Mouse (Mus musculus): ENCODE results near the gene Lmo2. TPM values are rescaled to one million over a fixed set of nuclear protein-coding genes. Genes with fewer than 3 reads are reported as not detected.
A peak's percentile ranks its signal among the peaks of the same experiment; 100 is the strongest.

Gene Lmo2
- total RNA-seq (2021): 10 to 100 TPM; 19.8 to 25.5 TPM
- long read RNA-seq, experiment 1, transcript Lmo2-204 (4 exons, 848 nt): minor isoform, 5 of 24 reads
- long read RNA-seq, experiment 1, transcript Lmo2-202 (3 exons, 1,706 nt): major isoform, 9 of 24 reads
- long read RNA-seq, experiment 1, transcript Lmo2-203 (4 exons, 1,654 nt): major isoform, 9 of 24 reads
- long read RNA-seq, experiment 1, partial matches to known transcripts: 0 of 24 reads
- long read RNA-seq, experiment 1, other reads (novel, unspliced or antisense): 1 of 24 reads
- long read RNA-seq, experiment 2, transcript Lmo2-204 (4 exons, 848 nt): major isoform, 10 of 32 reads
- long read RNA-seq, experiment 2, transcript Lmo2-202 (3 exons, 1,706 nt): minor isoform, 9 of 32 reads
- long read RNA-seq, experiment 2, transcript Lmo2-203 (4 exons, 1,654 nt): minor isoform, 8 of 32 reads
- long read RNA-seq, experiment 2, partial matches to known transcripts: 0 of 32 reads
- long read RNA-seq, experiment 2, other reads (novel, unspliced or antisense): 5 of 32 reads

DNA sequence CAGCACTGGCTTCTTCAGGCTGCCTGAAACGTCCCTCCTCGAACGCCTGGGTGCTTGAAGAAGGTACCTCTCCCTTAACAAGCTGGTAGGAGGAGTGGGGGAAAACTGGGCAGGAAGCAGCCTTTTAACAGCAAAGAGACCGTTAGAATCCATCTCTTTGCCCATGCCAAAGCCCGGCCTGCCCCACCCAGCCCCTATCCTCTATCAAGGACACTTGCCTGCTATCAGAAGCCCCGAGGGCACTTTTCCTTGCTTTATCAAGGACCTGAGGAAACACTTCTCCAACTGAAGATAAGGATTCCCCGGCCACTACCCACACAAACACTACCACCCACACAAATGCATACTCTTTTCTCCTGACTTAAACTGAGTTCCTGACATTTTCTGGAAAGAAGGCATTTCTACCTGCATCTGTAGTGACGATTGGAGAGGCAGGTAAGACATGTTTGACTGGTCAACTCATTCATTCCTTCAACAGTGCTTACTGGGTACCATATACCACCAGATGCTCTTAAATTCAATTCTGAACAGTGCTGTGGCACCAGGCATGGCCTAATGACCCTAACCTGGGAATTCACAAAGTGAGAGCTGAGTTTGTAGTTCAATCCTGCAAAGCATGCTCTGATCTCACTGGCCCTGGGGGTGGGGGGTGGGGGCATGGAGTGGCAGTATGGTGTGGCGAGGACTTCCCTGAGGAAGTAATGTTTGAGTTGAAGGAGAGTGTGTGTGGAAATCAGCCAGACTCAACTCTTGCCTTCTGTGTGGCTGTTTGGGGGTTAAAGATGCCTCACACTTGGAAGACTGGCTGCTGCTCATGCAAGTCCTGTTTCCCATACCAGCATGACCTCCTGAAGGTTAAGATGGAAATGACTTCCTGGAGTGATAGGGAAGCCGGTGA is at the start of gene Lmo2:
Gene Lmo2 (plus strand): TSS at position 338 of the 898 bp plus-strand sequence.
- no peak for DNase-seq (ENCODE audit: low spot score in 2 of 2)

DNA sequence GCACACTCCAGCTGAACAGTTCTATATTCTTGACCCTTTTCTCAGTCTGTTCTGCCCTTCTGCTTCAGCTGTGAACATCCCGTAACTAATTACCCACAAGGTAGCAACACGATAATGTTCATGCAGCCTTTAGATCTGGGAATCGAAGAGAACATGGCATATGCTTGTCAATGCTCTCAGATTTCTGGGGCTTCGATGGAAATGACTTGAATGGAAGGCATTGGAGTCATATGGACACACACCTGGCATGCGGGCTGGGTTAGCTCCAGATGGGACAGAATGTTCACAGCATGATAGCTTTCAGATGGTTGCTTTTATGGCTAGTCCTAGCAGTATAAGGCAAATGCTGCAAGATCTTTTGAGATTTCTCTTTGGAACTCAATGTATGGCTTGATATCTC is 47.2 kb upstream of the Lmo2 start:
- no peak for DNase-seq (ENCODE audit: low spot score in 2 of 2)

DNA sequence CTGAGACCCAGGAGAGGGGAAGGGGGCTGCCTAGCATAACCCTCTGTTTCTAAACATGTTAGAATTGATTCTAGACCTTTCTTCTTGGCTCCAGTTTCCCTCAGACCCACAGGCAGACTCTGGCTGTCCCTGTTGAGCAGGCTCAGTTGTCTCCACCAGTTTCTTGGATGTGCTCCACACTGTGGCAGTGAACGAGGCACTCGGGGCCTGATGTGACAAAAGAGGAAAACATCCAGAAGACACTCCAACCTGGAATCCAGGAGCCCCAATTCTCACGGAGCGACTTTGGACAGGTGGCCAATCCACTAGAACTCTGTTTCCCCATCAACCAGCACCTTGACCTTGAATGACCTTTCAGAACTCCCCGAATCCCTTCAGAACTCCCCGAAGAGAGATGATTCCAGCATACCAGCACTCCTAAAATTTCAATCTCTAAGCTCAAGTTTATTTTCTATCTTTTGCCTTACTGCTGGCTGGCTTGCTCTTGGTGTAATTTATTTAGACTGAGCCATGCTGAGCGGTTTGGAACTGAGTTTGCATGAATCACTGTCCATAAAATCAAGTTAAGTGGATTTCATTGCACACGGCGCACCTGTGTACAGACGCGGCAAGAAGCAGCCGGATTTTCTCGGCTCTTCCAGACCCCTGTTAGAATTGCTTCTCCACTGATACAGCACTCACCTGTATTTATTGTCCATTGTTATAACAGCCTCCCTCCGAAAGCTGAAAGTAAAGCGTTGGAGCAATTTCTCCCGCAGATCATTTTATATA is 45.1 kb upstream of the Lmo2 start:
- no peak for DNase-seq (ENCODE audit: low spot score in 2 of 2)

DNA sequence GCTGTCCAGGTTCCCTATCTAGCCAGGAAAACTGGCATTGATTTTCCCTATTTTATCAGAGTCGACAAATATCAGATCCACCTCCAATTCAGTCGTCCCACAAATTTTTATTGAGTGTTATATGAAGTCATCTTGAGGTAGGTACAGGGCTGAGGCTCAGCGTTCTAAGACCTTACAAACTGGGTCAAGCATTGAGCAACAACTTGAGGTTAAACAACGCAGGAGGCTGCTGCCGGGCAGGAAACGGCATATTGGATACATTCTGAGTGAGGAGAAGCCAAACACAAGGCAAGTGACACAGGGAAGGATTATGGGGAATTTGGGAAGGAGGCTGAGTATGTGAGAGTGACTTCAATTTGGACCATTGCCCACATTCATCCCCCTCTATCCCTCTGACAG is 44.5 kb upstream of the Lmo2 start:
- no peak for DNase-seq (ENCODE audit: low spot score in 2 of 2)

DNA sequence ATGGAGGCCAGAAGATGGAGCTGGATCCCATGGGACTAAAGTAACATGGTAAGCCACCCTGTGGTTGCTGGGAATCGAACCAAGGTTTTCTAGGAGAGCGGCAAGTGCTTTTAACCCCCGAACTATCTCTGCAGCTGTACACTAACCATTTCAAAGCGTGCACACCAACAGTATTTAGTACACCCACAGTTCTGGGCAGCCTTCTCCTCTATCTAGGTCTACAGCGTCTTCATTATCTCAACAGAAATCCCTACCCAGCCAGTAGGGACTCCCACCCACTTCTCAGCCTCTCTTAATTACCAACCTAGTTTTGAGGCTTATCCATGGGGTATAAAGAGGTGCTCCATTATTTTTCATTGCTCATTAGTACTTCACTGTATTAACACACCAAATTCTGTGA is 41.7 kb upstream of the Lmo2 start:
- DNase-seq (ENCODE audit: low spot score in 2 of 2): no peak

DNA sequence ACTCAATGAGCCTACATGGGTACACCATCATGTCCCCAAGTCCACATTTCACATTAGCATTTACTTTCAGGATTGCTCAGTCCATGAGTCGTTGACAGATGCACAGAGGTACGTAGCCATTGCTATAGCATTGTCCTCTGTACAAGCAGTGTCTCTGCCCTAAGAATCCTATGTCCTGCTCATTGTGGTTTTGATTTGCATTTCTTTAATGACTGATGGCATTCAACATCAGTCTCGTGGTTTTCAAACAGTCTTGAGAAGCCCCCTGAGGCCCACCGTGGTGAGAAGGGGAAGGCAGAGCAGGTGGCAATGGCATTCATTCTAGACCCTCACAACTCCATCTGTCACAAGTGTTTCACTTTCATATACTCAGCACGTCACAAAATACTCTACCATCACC is 40.4 kb upstream of the Lmo2 start:
- DNase-seq (ENCODE audit: low spot score in 2 of 2): no peak

DNA sequence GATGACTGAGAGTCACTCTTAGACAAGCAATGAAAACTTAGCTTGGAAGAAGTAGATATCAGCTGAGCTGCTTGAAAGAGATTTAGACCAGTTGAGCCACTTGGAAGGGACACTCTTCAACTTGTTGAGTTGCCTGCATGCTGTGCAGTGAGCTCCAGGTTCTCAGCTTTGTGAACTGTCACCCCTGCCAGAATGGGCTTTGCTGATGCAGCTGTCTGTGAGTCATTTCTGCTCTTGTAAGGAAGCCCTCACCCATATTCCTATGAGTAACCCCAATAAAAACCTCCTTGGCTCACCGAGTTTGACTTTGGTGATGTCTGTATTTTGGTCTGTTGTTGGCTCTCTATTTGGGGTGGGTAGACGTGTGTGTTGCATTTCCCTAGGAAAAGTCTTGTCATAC is 39.4 kb upstream of the Lmo2 start:
- no peak for DNase-seq (ENCODE audit: low spot score in 2 of 2)

DNA sequence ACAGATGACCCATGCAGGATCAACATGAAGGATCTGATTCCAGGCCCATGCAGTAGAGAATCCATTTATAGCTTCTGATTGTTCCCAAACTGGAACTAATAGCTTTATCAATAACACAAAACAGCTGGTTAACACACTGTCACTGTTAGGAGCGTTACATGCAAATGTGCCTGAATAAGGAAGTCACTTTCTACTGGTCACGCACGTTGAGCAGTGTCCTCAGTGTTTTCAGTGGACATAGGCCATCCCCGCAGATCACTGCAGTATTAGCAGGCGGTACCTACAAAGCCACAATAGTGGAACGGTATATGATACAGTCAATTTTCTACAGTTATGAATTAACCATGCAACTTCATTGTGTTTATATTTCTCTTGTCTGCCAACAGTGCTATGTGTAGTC is 38.3 kb upstream of the Lmo2 start:
- no peak for DNase-seq (ENCODE audit: low spot score in 2 of 2)

DNA sequence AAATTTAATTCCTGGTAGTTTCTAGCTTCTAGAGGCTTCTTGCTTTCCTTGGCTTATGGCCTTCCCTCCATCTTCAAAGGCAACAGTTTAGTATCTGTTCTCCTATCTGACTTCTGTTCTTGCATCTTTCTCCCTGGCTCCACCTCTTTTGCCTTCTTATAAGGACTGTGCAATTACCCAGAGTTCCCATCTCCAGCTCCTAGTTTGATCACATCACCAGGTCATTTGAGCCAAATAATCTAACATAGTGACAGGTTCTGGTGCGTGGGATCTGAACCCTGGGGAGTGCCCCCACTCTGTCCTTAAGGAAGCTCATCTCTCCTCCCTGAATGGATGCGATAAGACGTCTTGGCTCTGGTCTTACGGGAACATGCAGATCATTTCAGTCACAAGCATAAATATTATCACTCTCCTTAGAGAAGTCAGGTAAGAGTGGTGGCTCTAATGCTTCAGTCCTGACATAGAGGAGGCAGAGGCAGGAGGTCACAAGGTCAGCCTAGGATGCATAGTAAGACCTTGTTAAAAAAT is 31.1 kb upstream of the Lmo2 start:
- no peak for DNase-seq (ENCODE audit: low spot score in 2 of 2)

DNA sequence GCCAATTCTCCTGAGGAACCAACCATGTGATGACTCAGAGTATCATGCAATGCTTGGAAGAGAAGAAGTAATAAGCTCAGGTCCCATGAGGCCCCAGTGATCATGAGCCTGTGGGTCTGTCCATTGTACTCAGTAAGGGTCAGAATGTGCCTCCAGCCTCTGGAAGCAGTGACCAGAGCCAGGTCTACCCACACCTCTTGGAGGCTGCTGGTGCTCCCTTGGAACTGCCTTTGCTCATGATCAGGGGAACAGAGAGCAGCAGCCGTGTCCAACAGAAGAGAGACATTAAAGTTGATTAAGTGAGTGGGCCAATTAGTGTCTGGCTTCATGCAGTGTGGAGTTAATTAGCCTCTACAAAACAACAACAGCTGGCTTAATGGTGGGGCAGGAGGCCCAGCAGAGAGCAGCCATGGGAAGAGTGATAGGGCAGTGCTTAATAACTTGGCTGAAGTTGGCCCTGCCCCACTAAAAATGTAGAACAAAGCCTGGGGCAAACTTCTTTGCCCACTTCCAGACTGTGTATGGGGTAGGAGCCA is 30.1 kb upstream of the Lmo2 start:
- DNase-seq (ENCODE audit: low spot score in 2 of 2): peak in 1 of 2 experiments; percentile 51

DNA sequence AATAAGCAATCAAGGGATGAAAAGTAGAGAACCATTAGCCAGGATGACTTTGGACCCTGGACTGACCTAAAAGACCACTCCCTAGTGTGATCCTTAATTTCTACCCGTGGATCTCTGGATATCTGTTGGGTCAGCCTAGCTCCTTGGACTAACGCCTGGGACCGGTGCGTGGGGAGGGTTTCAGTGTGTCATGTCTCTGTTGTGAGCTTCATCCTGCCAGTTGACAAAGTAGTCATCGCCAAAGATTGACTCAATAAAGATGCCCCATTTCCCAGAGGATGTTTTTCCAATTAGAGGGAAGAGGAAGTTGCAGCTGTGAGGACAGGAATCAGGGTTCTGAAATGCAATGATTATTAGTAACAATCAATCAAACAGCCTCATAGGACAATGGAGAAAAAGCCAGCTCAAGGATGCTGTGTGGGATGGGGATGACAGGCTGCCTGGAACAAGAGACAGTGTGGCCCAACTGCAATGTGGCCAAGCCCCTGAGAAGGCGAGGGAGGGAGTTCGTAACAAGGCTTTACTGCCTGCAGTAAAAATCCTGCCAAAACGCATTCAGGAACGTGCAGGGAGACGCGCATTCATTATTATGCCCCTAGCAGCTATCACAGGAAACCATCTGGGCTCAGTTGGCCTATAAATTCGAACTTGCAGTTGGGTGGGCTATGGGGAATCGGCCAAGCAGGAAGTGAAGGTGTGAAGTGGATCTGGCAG is 27.3 kb upstream of the Lmo2 start:
- peak; percentile 25 to 69 for DNase-seq (ENCODE audit: low spot score in 2 of 2)

DNA sequence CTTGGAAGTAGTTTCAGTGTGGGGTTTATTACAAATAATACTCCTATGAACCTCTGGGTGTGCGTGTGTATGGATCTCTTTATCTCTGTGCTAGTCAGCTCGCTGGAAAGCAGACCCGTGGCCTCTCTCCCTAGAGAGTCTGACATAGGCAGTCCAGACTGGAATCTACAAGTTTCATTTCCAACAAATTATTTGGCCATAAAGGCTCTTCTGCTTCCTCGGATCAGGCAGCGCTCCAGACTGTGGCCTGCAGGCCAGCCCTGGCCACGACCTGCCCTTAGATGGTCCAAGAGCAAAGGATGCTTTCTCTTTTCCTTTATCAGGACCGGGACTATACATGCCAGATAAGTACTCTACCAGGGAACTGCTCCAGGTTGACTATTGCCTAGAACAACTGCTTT is 26.3 kb upstream of the Lmo2 start:
- no peak for DNase-seq (ENCODE audit: low spot score in 2 of 2)

DNA sequence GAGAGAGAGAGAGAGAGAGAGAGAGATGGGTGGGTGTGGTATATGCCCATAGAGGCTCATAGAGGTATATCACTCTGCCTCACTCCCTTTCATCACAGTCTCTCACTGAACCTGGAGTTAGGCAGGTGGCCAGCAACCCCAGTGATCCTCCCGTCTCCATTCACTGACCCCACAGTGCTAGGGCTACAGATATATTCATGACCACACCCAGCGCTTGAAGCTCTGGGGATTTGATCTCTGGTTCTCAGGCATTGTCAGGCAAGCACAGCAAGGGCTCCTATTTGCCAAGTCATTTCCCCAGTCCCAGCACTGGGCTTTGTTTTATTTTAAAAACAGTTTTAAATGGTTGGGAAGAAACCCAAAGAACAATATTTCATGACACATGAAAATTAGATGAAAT is 25.8 kb upstream of the Lmo2 start:
- no peak for DNase-seq (ENCODE audit: low spot score in 2 of 2)

DNA sequence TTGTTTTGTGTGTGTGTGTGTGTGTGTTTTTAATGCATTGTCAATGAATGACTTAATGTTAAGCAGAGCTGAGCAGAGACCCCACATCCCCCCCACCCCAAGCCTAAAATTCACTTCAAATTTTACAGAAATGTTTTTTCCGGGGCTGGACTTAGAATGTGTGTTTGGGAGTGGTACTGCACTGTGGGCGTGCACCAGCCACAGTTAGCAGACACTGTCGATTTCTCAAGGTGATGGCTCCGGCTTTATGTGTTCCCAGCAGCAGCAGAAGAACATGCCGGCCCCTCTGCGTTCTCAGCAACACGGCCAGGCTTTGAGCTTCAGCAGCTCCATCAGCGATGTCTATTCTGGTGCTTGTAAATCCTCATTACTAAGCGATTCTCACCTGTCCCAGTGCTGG is 25.3 kb upstream of the Lmo2 start:
- DNase-seq (ENCODE audit: low spot score in 2 of 2): no peak

DNA sequence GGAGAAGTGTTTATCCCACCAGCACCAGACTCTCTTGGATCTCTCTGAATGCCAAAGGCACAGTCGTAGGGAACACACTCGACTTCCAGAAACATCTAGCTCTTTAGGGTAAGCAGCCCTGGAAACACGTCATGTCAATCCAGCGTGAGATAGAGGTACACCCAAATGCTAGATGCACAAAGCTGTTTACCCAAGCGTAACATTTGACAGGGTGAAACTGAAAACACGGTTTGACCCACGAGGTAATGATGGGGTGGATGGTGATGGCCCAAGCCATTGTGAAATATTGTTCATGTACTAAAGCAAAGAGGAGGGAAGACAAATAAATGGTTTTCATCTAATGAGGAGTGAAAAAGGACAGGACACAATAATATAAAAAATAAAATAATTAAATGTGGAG is 23.5 kb upstream of the Lmo2 start:
- no peak for DNase-seq (ENCODE audit: low spot score in 2 of 2)

DNA sequence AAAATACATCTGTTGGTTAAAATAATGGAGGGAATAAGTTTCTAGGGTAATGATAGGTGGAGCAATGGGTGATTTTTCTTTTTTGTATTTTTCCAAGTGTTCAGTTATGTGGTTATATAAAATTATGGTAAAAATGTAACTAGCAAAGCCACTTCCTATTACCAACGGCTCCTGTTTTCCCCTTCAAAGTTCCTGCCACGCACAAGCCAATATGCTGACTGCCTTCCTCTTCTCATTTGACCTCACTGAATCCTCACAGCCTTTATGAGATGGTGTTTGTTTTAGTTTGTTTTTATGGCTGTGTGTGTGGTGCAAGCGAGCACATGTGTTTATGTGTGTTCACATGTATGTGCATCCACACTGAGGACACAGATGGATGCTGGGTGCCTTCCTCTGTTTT is 23.1 kb upstream of the Lmo2 start:
- no peak for DNase-seq (ENCODE audit: low spot score in 2 of 2)

DNA sequence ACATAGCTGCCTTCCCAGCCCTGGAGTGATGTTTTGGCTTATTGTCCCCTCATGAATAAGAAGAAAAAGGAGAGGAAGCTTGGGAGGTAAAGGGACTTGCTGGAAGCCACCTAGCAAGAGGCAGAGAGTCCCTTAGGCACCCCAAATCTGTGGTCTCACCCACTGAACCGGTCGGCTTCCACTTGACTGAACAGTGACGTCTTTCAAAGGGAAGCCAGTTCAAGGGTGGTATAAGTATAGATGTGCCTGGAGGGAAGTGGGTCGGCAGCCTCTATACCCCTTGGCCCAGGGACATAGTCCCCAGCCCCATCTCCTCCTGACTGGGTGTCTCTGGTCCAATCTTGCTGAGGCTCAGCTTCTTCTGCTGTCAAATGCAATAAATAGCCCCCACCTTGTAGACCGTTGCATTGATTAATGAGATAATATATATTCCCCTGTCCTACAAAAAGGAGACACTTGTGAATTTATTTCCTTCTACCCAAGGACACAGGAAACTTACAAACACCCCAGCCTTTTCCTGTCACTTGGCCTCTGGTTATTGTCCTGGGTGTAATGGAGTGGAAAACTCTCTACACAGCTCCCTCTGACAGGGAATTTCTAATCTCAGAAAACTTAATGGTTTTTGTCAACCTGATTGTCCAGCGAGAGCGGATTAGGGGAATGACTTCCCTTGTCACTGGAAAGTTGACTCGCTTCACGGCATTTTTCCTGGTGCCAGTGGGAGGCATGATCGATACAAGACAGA is 21.9 kb upstream of the Lmo2 start:
- no peak for DNase-seq (ENCODE audit: low spot score in 2 of 2)

DNA sequence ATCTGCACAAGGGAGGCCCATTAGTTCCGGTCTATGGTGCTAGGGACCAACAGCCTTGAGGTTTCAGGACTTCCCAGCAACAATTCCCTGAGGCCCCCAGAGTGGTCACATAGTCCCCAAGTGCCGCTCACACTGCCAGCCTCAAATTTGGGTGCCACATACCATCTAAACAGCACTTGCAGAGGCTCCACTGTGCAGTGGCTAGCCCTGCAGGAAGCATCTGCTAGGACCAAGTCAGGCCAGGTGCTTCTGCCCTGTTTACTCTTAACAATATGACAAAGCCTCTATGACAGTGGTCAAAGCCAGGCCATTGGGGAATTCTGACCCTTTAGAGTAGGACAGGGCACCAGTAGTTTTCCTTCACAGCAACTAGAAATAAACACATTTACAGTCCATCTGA is 21.1 kb upstream of the Lmo2 start:
- no peak for DNase-seq (ENCODE audit: low spot score in 2 of 2)

DNA sequence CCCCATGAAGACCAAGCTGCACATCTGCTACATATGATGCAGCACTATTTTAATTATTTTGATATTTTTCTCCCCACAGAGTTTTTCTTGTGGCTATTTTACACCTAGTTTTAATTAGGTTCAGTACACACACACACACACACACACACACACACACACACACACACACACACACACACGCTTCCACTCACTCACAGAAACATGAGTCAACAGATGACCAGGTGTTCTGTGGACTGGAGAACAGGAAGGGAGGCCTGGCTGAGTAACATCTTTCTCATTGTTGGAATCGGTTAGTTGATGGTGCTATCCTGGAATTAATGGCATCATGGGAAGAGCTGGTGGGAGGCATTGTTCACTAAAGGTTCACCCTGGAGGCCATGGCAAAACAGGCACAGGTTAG is 20.1 kb upstream of the Lmo2 start:
- no peak for DNase-seq (ENCODE audit: low spot score in 2 of 2)

DNA sequence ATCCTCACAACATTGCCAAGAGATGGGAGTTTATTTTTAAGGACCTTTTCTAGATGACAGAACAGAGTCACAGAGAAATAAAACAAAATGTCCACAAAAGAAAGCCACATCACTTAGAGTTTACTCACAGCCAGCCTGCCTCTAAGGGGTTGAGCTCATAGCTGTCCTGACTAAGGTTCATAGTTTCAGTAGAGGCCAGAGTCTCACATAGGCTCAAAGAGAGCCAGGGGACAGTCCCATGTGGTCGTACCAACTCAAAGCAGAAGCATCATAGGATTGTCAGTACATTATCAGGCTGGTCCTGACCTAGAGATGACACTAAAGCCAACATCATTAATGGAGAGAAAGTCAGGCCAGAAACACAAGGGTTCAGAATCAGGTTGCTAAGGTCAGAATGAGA is 19.2 kb upstream of the Lmo2 start:
- DNase-seq (ENCODE audit: low spot score in 2 of 2): no peak

Data from layer of hippocampus, postnatal 14 days (tissue).